Mouse (Mus musculus) bone marrow, adult 2 months (tissue): ENCODE measurements around the gene Phospho1.

Experiments used
- CTCF ChIP-seq: fragments of 200-500 bp; IDR thresholded peaks from 2 replicates; pipeline ENCODE4 v1.5.1; 2011; ENCODE audit warnings: low read length, control low read depth; ENCODE audit not compliant: control insufficient read depth, insufficient read depth
- POLR2A ChIP-seq: fragments of 200-500 bp; IDR thresholded peaks from 2 replicates; pipeline ENCODE4 v1.6.1; 2011; ENCODE audit warnings: low read depth, mild to moderate bottlenecking, control low read depth, low read length, borderline replicate concordance; ENCODE audit not compliant: control insufficient read depth

GRCm38 (mm10) chr11:95824071-95824876 lies at the start of gene Phospho1:
- TF ChIP-seq CTCF, result no peak
- peak; percentile 63; the same call in 1 of the 2 replicates for TF ChIP-seq POLR2A
